Mouse (Mus musculus) thymus, adult 2 months (tissue): ENCODE results near the gene Dirc2.

Experiments used
- CTCF ChIP-seq: fragments of 200-500 bp; IDR thresholded peaks from 2 replicates; pipeline ENCODE4 v1.5.1; 2012; ENCODE audit warnings: mild to moderate bottlenecking, control low read depth, low read length, moderate library complexity, borderline replicate concordance; ENCODE audit not compliant: control insufficient read depth, poor library complexity, insufficient read depth; ENCODE audit errors: extremely low read depth
- POLR2A ChIP-seq: fragments of 200-500 bp; IDR thresholded peaks from 2 replicates; pipeline ENCODE4 v1.6.1; 2012; ENCODE audit warnings: mild to moderate bottlenecking, low read length, control low read depth, moderate library complexity; ENCODE audit not compliant: control insufficient read depth, poor library complexity, insufficient read depth; ENCODE audit errors: extremely low read depth

DNA sequence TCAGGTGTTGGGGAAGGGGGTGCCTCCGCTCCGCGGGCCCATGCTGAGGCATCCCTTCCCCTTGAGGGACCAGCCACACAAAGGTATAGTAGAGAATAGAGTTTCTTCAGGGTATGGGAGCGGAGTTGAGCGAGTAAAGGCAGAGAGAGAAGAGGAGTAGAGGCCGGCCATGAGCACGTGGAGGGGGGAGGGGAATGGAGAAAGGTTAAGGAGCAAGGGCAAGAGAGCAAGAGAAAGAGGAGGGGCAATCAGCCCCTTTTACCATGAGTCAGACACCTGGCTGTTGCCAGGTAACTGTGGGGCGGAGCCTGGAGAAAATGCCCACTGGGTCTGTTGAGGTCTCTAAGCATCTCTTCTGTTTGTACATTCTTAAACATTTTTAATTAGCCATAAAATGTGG, 2.0 kb upstream of the Dirc2 start:
- TF ChIP-seq CTCF (no peak), POLR2A (no peak)
